Mouse (Mus musculus): ENCODE data around the gene Mboat2. TPM values are rescaled to one million over a fixed set of nuclear protein-coding genes. Genes with fewer than 3 reads are reported as not detected.

The Mboat2 gene
- polyA plus RNA-seq, 1 experiment from 2014 or later: 51.7 TPM

DNA sequence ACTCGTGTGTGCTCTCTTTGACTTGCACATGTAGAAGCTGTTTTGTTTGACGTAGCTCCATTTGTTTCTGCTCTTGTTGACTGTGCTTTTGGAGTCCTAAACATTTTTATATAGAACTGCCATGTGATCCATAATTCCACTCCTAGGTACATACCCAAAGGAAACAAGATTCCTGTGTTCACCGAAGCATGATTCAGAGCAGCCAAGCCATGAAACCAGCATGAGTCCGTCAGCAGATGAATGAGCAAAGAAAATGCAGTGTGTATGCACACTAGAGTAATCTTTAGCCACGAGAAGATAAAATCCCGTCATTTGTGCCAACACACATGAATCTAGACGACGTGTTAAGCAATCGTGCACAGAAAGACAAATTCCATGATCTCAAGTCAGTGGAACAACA is 67.5 kb downstream of the Mboat2 start:
- Histone ChIP-seq H3K4me1 (ENCODE audit: control insufficient read depth, insufficient read depth, low read length) (peaks cover 12% of the 10 kb centered on the region), H3K9ac (ENCODE audit: low read length) (no peak overlapping the region), H3K27me3 (ENCODE audit: control insufficient read depth, insufficient read depth, low read length) (no peaks in the 10 kb centered on the region), H3K27ac (replicated peaks; ENCODE audit: low read depth, low read length) (no peak overlapping the region), H3K4me2 (ENCODE audit: low read depth, severe bottlenecking) (no peak overlapping the region), H3K4me3 (ENCODE audit: low read depth, low read length) (no peak overlapping the region), H3K36me3 (ENCODE audit: control insufficient read depth, insufficient read depth, low read length) (0 out of 2 replicates have a peak, but pooled peaks cover 5% of the 10 kb centered on the region), H3K9me3 (ENCODE audit: control insufficient read depth, low read length) (no peaks in the 10 kb centered on the region)
- 96% methylated on average over 9 of the region's 9 CpGs for WGBS
- DNase-seq (ENCODE audit: low spot score) (no peak), ATAC-seq (ENCODE audit: insufficient number of reproducible peaks, low FRiP score, low TSS enrichment, low read depth) (no peak)

DNA sequence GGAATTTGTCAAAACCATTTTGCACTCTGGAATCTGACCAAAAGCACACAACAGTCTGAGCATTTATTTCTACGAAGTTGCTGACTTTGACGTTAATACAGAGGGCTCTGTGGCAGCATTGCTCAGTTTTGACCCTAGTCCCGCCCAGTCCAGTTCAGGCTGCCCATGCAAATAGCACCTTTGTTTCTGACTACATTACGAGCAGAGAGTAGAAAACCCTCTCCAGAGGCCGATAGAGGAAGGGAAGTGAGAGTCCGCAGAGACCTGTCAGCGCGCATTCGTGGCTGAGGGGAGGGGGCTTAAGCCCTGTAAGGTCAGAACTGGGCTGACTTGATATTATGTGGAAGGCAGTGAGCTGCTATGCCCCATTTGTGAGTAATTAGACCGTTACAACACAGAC is 69.0 kb downstream of the Mboat2 start:
- ATAC-seq (ENCODE audit: insufficient number of reproducible peaks, low FRiP score, low TSS enrichment, low read depth) (no peak), DNase-seq (ENCODE audit: low spot score) (no peak)
- no peaks in the 10 kb centered on the region for H3K9me3 ChIP-seq (ENCODE audit: control insufficient read depth, low read length)
- 0 out of 2 replicates have a peak, but pooled peaks cover 5% of the 10 kb centered on the region for H3K36me3 ChIP-seq (ENCODE audit: control insufficient read depth, insufficient read depth, low read length)
- H3K27me3 ChIP-seq (ENCODE audit: control insufficient read depth, insufficient read depth, low read length): no peaks in the 10 kb centered on the region
- H3K4me2 ChIP-seq (ENCODE audit: low read depth, severe bottlenecking): no peak overlapping the region
- H3K4me3 ChIP-seq (ENCODE audit: low read depth, low read length): no peak overlapping the region
- H3K9ac ChIP-seq (ENCODE audit: low read length): no peak overlapping the region
- 84% methylated on average over 10 of the region's 10 CpGs for WGBS
- H3K27ac ChIP-seq (replicated peaks; ENCODE audit: low read depth, low read length): no peak overlapping the region
- no peaks in the 10 kb centered on the region; the same call in 1 of the 2 replicates for H3K4me1 ChIP-seq (ENCODE audit: control insufficient read depth, insufficient read depth, low read length)

DNA sequence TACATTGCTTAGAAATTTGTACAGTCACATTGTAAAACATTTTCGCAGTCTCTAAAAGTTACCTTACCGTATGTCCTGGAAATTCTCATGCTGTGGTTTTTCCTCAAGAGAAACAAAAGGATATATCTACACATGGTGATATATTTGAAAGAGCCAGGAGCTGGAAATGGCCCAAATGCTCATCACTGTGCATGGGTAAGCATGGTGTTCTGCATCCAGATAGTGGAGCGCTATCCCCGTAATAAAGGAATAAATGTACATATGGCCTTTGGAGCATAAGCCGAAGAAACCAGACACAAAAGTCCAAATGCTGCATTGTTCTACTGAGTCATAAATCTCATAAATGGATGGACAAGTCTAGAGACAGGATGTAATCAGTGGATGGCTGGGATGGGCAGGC is 72.1 kb downstream of the Mboat2 start:
- 96% methylated on average over 5 of the region's 5 CpGs for WGBS
- DNase-seq (ENCODE audit: low spot score) (no peak), ATAC-seq (ENCODE audit: insufficient number of reproducible peaks, low FRiP score, low TSS enrichment, low read depth) (no peak)
- Histone ChIP-seq H3K4me1 (ENCODE audit: control insufficient read depth, insufficient read depth, low read length) (peaks cover 2% of the 10 kb centered on the region; the same call in 1 of the 2 replicates), H3K9me3 (ENCODE audit: control insufficient read depth, low read length) (no peaks in the 10 kb centered on the region), H3K4me2 (ENCODE audit: low read depth, severe bottlenecking) (no peak overlapping the region), H3K27ac (replicated peaks; ENCODE audit: low read depth, low read length) (no peak overlapping the region), H3K27me3 (ENCODE audit: control insufficient read depth, insufficient read depth, low read length) (no peaks in the 10 kb centered on the region), H3K4me3 (ENCODE audit: low read depth, low read length) (no peak overlapping the region), H3K36me3 (ENCODE audit: control insufficient read depth, insufficient read depth, low read length) (0 out of 2 replicates have a peak, but pooled peaks cover 5% of the 10 kb centered on the region), H3K9ac (ENCODE audit: low read length) (no peak overlapping the region)

DNA sequence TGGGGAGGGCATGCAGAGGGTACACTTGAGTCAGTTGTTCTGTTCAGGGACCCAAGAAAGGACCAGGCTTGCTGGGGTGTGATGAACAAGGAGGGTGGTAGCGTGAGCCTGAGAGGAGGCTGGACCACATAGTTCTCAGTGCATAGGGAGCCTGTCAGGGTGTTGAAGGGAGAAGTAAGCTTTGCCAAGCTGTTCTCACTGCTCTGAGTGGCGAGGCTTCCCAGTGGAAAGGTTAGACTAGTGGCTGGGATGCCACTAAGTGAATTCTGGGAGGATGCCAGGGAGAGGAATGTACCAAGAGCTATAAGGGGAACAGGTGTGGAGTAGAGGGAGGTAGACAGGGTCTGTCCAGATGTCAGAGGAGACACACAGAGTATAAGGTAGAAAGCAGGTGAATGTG is 77.2 kb downstream of the Mboat2 start:
- no peak overlapping the region for H3K27ac ChIP-seq (replicated peaks; ENCODE audit: low read depth, low read length)
- no peak overlapping the region for H3K4me3 ChIP-seq (ENCODE audit: low read depth, low read length)
- H3K4me2 ChIP-seq (ENCODE audit: low read depth, severe bottlenecking): no peak overlapping the region
- no peaks in the 10 kb centered on the region for H3K27me3 ChIP-seq (ENCODE audit: control insufficient read depth, insufficient read depth, low read length)
- no peak for DNase-seq (ENCODE audit: low spot score)
- WGBS: 92% methylated on average over 2 of the region's 2 CpGs
- no peak overlapping the region for H3K9ac ChIP-seq (ENCODE audit: low read length)
- H3K36me3 ChIP-seq (ENCODE audit: control insufficient read depth, insufficient read depth, low read length): no peaks in the 10 kb centered on the region; the same call in 1 of the 2 replicates
- no peak for ATAC-seq (ENCODE audit: insufficient number of reproducible peaks, low FRiP score, low TSS enrichment, low read depth)
- peaks cover 13% of the 10 kb centered on the region for H3K4me1 ChIP-seq (ENCODE audit: control insufficient read depth, insufficient read depth, low read length)
- H3K9me3 ChIP-seq (ENCODE audit: control insufficient read depth, low read length): no peaks in the 10 kb centered on the region

DNA sequence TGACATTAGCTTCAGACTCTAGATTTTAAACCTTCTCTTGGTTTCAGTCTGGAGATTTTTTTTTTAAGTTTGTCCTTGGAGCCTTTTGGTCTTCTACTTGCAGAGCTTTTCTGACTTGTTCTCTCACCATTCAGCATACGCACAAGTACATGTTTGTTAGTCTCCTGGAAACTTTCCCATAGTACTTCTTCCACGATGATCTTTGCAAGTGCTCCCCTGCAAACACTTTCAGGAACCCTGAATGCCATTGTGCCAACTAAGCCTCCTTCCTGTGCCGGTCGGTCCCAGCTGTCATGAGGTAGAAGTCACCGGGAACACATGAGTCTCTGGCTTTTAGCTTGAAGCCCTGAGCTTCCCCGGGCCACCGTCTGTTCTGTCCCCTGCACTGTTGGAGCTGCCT is 79.0 kb downstream of the Mboat2 start:
- no peak for ATAC-seq (ENCODE audit: insufficient number of reproducible peaks, low FRiP score, low TSS enrichment, low read depth)

DNA sequence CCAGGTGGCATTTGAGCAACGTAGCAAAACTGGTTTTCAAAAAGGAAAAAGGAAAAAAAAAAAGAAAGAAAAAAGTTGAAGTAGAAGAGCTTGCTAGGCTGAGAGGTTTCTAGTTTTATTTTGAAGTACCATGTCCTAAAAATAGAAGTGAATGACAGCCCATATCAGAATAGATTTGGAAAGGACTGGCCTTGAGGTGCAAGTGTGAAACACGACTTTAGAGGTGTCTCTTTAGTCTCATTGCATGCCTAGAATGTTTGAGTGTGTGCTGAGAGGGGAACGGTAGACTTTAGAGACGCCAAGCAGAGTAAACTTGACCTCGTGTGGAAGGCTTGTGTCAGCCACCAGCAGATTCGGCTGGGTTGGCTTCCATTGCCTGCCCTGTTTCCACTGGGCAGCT is 81.5 kb downstream of the Mboat2 start:
- 56% methylated on average over 6 of the region's 6 CpGs for WGBS
- DNase-seq (ENCODE audit: low spot score): no peak
- Histone ChIP-seq H3K4me3 (ENCODE audit: low read depth, low read length) (no peak overlapping the region), H3K27me3 (ENCODE audit: control insufficient read depth, insufficient read depth, low read length) (no peaks in the 10 kb centered on the region), H3K9me3 (ENCODE audit: control insufficient read depth, low read length) (no peaks in the 10 kb centered on the region), H3K9ac (ENCODE audit: low read length) (no peak overlapping the region), H3K36me3 (ENCODE audit: control insufficient read depth, insufficient read depth, low read length) (no peaks in the 10 kb centered on the region; the same call in 1 of the 2 replicates), H3K4me1 (ENCODE audit: control insufficient read depth, insufficient read depth, low read length) (peaks cover 15% of the 10 kb centered on the region), H3K4me2 (ENCODE audit: low read depth, severe bottlenecking) (no peak overlapping the region), H3K27ac (replicated peaks; ENCODE audit: low read depth, low read length) (peak overlapping the region; percentile 52)
- ATAC-seq (ENCODE audit: insufficient number of reproducible peaks, low FRiP score, low TSS enrichment, low read depth): no peak

More for the DNA sequence above, 79.0 kb downstream of the Mboat2 start:
- no peaks in the 10 kb centered on the region for H3K27me3 ChIP-seq (ENCODE audit: control insufficient read depth, insufficient read depth, low read length)
- no peaks in the 10 kb centered on the region for H3K9me3 ChIP-seq (ENCODE audit: control insufficient read depth, low read length)
- H3K4me2 ChIP-seq (ENCODE audit: low read depth, severe bottlenecking): no peak overlapping the region
- no peaks in the 10 kb centered on the region; the same call in 1 of the 2 replicates for H3K36me3 ChIP-seq (ENCODE audit: control insufficient read depth, insufficient read depth, low read length)
- H3K4me1 ChIP-seq (ENCODE audit: control insufficient read depth, insufficient read depth, low read length): peaks cover 17% of the 10 kb centered on the region
- H3K4me3 ChIP-seq (ENCODE audit: low read depth, low read length): no peak overlapping the region
- WGBS: 93% methylated on average over 7 of the region's 7 CpGs
- DNase-seq (ENCODE audit: low spot score): no peak
- no peak overlapping the region for H3K9ac ChIP-seq (ENCODE audit: low read length)
- H3K27ac ChIP-seq (replicated peaks; ENCODE audit: low read depth, low read length): no peak overlapping the region

DNA sequence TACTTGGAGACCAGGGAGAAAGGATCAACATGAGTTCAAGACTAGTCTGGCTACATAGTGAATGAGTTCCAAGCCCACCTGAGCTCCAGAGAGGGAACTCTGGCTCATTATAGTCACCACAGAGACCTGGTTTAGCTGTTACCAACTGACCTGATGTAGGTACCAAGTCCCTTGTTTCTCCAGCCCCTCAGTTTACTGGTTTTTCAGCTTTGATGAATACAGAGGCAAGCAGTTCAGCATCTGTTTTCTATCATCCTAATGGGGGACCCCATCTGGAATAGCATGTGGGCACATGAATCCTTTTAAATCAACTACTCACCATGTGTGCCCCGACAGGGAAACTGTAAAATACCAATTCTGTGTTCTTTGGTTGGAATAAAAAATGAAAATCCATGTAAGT is 82.2 kb downstream of the Mboat2 start:
- no peak overlapping the region for H3K4me3 ChIP-seq (ENCODE audit: low read depth, low read length)
- H3K9ac ChIP-seq (ENCODE audit: low read length): no peak overlapping the region
- DNase-seq (ENCODE audit: low spot score) (peak; percentile 59), ATAC-seq (ENCODE audit: insufficient number of reproducible peaks, low FRiP score, low TSS enrichment, low read depth) (0 out of 2 replicates have a peak, but pooled peaks have one; percentile 35)
- no peaks in the 10 kb centered on the region for H3K27me3 ChIP-seq (ENCODE audit: control insufficient read depth, insufficient read depth, low read length)
- WGBS: 6% methylated on average over 1 of the region's 1 CpGs
- H3K27ac ChIP-seq (replicated peaks; ENCODE audit: low read depth, low read length): peak overlapping the region; percentile 52; the same call in 1 of the 2 replicates
- no peak overlapping the region for H3K4me2 ChIP-seq (ENCODE audit: low read depth, severe bottlenecking)
- no peaks in the 10 kb centered on the region; the same call in 1 of the 2 replicates for H3K36me3 ChIP-seq (ENCODE audit: control insufficient read depth, insufficient read depth, low read length)
- H3K4me1 ChIP-seq (ENCODE audit: control insufficient read depth, insufficient read depth, low read length): peaks cover 15% of the 10 kb centered on the region
- H3K9me3 ChIP-seq (ENCODE audit: control insufficient read depth, low read length): no peaks in the 10 kb centered on the region

DNA sequence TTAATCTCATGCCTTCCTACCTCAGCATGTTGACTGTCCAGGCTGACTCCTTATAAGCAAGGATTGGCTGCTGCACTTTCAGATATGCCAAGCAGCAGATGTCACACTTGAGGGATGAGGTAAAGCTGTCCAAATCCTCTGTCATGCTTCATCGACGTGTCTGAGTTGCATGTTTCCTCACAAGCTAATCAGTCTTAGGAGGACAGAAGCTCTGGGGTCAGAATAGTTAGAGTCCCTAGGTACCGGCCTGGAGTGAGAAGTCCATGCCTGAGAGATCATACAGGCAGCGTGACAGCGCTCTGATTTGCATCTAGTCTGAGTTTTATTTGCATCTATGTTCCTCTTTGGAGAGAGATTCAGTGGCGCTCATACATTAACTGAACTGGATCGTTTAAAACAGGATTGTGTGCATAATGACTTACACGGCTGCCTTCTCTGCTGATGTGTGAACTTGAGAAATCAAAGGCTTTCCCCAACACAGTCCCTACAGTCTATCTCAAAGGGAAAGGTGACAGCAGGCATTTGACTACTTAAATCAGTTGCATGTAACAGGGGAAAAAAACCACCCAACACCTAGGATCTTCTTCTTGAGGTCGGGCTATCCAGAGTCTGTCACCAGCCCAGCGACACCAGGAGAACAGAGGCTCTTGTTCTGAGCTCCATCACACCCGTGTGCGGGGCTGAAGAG is 88.0 kb downstream of the Mboat2 start:
- ATAC-seq (ENCODE audit: insufficient number of reproducible peaks, low FRiP score, low TSS enrichment, low read depth): no peak

More for the DNA sequence above, 88.0 kb downstream of the Mboat2 start:
- 86% methylated on average over 12 of the region's 12 CpGs for WGBS
- H3K27ac ChIP-seq (replicated peaks; ENCODE audit: low read depth, low read length): no peak overlapping the region
- no peak overlapping the region for H3K4me2 ChIP-seq (ENCODE audit: low read depth, severe bottlenecking)
- H3K36me3 ChIP-seq (ENCODE audit: control insufficient read depth, insufficient read depth, low read length): no peaks in the 10 kb centered on the region
- no peak for DNase-seq (ENCODE audit: low spot score)
- no peaks in the 10 kb centered on the region for H3K27me3 ChIP-seq (ENCODE audit: control insufficient read depth, insufficient read depth, low read length)
- no peaks in the 10 kb centered on the region for H3K9me3 ChIP-seq (ENCODE audit: control insufficient read depth, low read length)
- H3K9ac ChIP-seq (ENCODE audit: low read length): no peak overlapping the region
- no peak overlapping the region for H3K4me3 ChIP-seq (ENCODE audit: low read depth, low read length)
- no peaks in the 10 kb centered on the region for H3K4me1 ChIP-seq (ENCODE audit: control insufficient read depth, insufficient read depth, low read length)
